Mouse (Mus musculus) 416B (cell line): ENCODE results near the gene Ip6k1.
A peak's percentile ranks its signal among the peaks of the same experiment; 100 is the strongest.

ENCODE experiments used
- DNase-seq: peaks from one replicate; pipeline ENCODE4 v3.0.0; 2011; ENCODE audit warnings: low read depth

Ip6k1 gene

DNA sequence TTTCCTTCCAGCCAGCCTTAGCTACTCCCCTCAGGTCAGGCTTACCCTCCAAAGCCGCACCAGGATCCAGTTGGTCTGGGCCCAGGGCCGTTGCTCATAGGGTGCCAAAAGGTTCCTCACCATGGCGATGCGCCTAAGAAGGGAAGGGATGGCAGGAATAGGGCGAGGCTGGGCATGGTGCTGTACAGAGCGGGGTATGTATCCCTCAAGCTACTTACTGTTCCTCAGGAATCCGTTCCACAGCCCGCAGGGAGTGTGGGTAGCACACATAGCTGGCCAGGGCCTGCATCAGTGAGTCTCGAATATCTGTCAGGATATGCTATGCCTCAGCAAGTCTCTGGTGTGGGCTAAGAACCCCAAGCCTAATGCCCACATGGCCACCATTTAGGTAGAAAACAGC lies 56.0 kb downstream of the Ip6k1 start:
- DNase-seq: no peak

DNA sequence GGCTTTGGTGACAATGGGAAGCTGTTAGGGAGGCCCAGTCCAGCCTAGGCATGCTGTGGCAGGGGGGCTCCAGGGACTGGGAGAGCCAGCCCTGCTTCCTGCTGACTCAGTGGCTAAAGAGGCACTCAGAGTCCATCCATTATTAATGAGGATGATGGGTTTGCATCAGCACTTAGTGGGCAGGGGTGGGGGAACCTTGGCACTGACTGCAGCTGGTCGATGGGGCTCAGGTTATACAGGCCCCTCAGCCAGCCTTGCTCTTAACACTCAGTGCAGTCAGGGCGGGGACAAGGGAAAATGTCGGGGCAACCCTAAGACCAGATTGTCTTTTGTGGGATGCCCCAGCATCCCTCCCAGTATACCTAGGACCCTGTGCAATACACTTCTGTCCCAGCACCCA lies 59.8 kb downstream of the Ip6k1 start:
- DNase-seq: no peak

DNA sequence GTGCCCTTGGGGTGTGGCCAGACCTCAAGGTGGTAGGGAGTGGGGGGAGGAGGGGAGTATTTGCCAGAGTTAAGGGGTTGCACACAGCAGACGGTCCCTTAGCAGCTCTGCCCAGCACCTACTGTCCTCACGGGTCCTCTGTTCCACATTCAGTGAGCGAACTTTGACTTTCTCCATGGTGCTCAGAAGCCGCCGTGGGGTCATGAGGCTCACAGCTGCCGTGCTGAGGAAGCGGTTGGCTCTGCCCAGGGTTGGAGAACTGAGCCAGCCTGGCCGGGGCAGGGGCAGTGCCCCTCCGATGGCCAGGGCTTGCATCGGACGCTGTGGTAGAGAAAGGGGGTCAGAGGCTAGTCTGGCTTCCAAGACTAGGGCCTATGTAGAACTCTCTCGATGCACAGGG lies 61.1 kb downstream of the Ip6k1 start:
- no peak for DNase-seq

DNA sequence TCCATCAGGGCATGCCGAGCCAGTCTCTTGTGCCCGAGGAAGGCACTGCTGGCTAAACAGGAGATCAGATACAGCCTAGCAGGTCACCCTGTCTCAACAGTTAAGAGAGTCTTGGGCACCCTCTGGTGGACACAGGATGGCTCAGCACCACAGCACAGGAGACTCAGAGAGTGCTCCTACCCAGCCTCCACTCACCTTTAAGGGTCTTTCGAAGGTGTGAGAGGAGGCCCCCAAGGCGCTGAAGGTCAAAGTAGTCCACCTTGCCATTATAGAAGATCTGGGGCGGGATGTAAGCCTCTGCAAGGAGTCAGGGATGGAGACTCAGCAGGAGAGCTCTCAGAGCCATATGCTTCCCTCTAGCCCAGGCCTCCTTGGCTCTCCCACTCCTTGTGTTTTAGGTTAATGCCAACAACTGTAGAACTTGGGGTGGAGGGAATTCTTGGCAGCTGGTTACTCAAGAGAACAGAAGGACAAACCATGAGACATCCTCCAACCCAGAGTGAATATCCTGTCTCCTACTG lies 63.2 kb downstream of the Ip6k1 start:
- peak; percentile 76 for DNase-seq

DNA sequence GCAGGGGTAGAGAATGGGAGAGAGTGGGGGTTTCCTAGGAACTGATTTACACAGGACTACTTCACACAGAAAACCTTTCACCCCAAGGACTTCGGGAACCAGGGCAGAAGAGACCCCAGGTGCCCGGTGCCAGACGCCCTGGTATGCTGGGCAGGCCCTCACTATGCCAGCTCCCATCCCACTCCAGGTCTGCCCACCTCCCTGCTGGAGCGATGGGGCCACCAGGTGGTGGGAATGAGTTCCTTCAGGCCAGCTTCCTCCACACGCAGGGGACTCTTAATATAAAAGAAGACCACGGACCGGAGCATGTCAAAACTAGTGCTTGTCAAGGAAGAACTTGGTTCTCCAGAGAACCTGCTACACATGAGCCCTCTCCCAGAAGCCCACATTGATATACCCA lies 64.9 kb downstream of the Ip6k1 start:
- no peak for DNase-seq

DNA sequence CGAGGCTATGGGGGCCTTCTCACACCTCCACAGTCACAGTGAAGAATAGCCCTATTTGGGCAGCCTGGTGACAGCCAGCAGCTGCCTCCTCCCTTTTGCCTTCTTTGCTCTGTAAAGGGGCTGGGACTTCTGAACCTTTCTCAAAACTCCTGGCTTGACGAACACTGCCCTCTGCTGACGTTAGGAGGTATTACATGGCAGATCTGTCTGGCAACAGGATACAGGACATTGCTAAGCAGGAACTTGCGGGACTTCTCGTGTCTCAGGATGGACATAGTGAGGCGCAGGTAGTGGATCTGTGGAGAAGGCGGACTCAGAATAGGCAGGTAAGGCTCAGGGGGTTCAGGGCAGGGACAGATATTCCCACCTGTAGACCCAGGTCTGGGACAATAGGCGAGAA lies 65.6 kb downstream of the Ip6k1 start:
- peak; percentile 89 for DNase-seq

DNA sequence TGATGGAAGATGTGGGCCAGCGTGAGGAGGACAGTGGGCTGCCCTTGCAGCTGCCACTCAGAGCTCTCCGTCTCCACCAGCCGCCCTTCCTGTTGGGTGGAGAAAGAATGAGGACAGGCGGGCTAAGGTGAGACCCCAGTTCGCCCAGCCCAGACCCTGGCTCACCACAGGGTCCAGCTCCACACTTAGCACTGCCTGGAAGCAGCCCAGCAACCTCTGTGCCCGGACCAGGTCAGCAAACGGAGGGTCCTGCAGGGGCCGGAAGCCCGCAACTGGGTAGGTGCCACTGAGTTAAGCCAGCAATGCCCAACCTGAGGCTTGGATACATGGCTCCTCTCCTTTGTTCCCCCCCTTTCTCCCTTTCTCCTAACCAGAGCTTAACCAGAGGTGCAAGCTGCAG lies 66.7 kb downstream of the Ip6k1 start:
- DNase-seq: no peak

DNA sequence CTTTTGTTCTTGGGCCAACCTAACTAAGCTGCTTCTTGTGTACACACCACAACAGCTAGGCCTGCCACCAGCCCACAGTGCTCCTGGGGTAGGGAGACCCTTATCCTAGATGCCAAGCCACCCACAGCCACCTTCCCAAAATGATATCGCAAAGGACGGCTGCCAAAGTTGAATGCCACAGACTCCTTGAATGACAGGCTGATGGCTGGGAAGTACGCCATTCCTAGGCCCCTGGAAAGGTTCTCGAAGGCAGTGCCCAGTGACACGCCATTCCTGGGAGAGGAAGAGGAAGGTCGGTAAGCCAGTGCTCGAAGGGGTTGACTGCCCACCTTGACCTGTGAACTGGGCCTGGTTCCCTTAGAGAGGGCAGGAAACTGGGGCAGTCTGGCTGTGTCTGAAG lies 67.2 kb downstream of the Ip6k1 start:
- no peak for DNase-seq

DNA sequence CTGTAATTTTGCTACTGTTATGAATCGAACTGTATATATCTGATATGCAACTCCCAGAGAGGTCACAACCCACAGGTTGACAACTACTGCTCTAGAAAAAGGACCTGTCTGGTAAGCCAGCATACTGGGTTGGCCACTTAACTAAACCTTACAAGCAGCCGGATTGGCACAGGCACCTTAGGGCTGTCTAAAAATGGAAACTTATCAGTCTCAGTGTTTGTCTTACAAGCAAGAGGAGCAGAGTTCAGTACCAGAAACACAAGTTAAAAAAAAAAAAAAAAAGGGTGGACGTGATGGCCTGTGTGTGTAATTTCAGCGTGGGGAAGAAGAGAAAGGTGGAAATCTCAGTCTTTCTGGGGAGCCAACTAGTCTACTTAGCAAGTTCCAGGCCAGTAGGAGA lies 69.5 kb downstream of the Ip6k1 start:
- no peak for DNase-seq

DNA sequence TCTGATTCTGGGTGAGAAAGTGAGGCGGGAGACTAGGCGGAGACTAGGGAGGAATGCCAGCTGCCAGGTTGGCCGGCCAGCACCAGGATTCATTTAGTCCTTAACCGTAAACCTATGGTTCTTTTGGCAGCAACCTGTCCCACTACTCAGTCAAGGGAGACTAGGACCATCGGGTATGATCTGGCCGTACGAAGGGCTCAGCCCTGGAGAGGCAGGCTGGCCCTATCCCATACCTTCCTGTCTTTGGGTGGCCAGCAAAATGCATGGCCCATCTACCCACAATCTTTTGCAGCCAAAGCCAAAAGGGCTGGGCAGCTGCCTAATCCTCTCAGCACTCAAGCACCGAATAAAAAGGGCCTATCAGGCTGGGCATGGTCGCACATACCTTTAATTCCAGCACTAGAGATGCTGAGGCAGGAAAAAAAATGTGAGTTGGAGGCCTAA lies 70.2 kb downstream of the Ip6k1 start:
- DNase-seq: no peak

DNA sequence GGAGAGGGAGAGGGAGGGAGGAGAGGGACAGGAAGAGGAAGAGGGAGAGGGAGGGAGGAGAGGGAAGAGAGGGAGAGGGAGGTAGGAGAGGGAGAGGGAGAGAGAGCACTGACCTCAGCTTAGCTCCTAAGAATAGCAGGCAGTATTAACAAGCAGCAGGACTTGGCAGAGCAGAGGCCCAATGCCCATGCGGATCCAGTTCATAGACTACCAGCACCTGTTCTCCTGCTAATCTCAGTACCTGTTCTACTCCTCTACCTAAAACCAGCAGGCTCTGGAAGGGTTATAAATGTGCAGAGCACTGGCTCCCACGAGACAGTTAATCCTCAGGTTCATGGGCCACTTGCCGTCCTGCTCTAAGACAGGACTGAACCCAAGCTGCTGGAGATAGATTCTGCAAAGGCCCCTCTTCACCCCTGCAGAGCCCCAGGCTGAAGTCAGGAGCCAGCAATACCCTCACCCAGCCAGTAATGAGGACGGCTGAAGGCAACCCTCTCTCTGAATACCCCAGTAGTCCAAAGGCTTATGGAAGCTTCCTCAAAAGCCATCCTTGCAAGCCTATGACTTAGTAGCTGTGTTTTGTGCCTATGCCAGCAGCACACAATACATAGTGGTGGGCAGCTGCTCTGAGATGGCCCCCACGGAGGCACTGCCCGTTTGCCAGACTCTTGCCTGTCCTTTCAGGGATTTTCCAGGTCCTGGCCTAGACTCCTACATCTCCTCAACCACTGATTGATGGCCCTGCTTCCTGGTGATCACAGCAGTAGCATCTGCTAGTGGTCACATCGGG lies 71.0 kb downstream of the Ip6k1 start:
- no peak for DNase-seq

DNA sequence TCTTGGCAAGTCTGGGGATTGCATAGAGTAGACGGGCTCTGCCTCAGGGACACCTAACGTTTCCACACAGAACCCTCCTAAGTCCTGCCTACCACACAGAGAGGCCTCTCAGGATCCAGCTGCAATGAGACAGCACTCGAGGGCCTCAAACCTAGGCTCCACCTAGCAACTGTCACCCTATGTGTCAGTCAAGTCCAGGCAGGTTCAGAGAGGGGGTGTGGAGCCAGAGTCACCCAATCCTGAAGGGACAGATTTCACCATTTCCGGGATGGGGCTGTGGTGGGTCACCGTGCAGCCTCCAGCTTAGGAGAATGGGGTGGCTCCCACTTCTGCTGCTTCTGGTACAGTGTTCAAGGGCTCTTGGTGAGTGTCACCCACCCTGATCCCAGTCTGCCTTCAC lies 77.9 kb downstream of the Ip6k1 start, which contains the start of gene Mst1:
TSS of gene Mst1 (plus strand) at position 269 of the 400 bp plus-strand sequence.
- peak; percentile 73 for DNase-seq

DNA sequence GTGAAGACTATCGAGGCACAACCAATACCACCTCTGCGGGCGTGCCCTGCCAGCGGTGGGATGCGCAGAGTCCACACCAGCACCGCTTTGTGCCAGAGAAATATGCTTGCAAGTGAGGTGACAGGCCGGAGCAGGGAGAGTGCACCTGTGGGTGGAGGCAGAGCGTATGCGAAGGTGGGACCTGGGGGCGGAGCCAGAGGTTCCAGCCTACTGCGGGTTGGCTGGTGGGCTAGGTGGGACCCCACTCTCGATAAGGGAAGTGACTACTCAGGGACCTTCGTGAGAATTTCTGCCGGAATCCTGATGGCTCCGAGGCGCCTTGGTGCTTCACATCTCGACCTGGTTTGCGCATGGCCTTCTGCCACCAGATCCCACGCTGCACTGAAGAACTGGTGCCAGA lies 80.2 kb downstream of the Ip6k1 start:
- DNase-seq: no peak

DNA sequence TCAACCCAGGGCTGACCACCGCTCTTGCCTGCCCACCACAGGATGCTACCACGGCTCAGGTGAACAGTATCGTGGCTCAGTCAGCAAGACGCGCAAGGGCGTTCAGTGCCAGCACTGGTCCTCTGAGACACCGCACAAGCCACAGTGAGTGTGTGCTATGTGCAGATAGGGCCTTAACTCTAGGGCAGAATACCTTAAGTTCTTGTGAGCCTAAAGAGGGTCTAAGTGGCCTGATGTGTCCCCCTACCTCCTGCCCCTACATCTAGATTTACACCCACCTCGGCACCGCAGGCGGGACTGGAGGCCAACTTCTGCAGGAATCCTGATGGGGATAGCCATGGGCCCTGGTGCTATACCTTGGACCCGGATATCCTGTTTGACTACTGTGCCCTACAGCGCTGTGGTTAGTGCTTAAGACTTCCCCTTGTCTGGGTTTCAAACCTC lies 80.7 kb downstream of the Ip6k1 start, which contains the start of gene Rnf123:
TSS of gene Rnf123 (minus strand) at position 359 of the 444 bp plus-strand sequence.
- DNase-seq: no peak

DNA sequence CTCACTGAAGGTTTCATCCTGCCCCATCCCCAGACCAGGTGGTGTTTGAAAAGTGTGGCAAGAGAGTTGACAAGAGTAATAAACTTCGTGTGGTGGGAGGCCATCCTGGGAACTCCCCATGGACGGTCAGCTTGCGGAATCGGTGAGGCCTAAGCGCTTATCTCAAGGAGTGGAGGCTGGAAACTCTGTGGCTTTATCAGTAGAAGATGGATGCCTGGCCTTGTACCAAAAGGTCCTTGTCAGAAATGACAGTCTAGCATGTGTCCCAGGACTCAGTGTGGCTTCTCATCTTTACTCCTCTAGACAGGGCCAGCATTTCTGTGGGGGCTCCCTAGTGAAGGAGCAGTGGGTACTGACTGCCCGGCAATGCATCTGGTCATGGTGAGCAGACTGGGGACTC lies 81.3 kb downstream of the Ip6k1 start:
- DNase-seq: no peak

DNA sequence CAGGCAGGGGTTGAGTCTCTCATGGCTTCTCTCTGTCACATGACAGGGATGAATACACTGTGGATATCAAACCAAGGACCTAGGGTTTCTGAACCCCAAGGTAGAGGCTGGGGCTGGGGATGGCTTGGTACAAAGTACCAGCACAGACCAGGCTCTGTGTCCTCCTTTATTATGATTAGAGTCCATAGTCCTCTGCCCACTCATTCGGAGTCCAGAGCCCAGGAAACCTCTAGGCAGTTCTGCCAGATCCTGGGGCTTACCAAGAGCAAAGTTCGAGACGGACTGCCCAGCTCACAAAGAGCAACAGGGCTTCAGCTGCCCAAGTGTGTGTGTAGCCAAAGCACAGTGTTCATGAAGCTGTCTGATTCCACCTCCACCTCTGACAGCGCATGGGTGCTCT lies 83.0 kb downstream of the Ip6k1 start:
- no peak for DNase-seq

DNA sequence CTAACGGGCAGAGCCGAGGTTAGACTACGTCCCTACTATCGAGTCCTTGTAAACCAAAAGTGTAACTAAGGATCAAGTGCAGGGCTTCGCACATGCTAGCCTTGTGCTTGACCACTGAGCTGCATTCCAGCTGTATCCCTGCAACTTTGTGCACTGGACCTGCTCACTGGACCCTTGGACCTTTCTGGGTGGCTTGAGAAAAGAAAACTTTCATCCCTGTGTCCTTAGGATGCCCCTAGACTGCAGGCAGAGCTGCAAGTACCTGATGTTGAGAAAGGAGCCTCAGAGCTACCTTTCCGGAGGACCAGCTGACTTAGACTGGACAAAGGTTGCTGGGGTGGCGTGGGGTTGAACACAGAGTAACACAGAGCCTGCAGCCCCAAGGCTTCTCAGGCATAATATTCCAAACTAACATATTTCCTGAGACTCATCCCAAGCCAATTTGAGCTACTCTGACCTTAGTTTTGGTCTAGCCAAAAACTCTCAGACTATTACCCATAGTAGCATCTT lies 88.4 kb downstream of the Ip6k1 start:
- no peak for DNase-seq

DNA sequence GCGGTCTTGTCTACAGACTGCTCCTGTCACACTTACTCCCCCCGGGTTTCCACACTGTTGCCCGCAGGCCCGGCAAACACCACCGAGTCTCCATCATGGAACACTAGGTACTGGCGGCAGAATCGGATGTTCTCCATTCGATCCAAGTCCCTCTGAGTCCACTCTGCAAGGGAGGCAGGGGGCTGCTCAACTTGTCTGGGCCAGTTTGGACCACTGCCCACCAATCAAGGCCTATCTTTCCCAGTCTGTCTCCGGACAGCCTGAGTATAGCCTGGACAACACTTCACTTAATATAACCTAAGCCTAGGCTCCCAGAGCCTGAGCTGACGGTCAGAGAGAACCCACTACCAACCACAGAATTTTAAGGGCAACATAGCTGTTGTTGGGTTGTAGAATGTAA lies 91.3 kb downstream of the Ip6k1 start:
- DNase-seq: peak; percentile 7

DNA sequence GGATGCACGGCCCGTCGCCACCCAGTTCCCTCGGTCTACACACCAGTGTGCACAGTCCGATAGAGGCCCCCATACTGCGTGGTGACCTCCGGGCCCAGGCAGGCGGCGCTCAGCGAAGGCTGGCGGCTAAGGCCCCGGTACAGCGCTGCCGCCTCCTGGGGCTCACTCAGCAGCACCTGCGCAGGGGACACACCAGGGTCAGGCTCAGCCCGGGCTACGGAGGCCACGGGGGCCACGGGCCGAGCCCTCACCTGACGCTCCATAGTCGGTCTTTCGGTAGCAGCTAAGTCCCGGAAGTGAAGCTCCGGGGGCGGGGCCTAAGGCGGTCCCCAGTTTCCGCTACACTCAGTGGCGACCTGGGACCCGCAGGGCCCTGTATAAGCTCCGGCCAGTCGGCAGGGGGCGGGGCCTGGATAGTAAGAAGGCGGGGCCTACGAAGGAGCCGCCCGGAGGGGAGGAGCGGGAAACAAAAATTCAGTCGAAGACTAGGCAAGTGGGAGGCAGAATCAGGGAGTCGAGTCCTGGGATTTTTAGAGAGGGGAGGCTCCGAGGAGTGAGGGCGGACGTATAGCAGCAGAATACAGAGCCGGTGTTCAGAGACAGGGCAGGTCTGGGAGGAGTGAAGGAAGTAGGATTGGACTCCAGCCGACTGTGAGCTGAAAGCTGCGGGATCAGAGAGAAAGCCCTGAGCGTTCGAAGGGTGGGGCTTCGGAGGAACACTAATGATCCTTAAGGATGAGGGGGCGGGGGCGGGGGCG lies 92.1 kb downstream of the Ip6k1 start, which contains the start of gene Apeh:
TSS of gene Apeh (minus strand) at position 423 of the 758 bp plus-strand sequence.
- peak; percentile 97 for DNase-seq

DNA sequence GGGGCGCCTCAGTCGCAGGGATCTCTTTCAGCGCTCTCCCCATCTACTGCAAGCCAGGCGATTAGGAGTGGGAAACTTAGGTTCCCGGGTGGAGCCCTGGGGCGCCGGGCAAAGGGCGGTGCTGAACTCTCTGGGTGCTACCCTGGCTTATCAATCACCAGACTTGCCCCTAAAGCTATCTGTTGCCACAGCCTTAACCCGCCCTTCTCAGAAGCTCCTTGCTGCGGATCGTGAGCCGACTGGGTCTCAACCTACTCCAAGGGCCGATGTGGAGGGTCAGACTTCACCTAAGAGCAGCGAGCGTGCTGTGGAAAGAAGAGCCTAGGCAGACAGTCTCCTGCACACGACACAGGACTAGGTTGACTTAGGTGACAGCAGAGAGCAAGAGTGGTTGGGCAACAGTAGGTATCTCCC lies 92.7 kb downstream of the Ip6k1 start:
- peak; percentile 57 for DNase-seq

DNA sequence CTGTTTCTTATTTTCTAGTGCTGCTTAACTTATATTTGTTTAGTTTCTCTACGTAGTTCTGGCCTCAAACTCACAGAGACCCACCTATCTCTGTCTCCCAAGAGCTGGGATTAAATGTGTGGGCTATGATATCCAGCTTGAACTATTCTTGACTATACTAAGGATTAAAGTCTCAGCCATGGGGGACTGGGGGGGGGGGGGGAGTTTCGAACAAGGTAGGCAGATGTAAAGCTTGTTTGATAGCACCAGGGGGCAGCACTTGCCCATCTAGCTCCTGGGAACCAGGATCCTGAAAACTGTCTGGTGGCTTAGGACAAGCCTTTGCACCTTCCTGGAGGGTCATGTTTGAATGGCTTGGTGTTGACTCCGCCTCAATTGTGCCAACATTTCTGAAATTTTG lies 93.2 kb downstream of the Ip6k1 start:
- DNase-seq: peak; percentile 87

DNA sequence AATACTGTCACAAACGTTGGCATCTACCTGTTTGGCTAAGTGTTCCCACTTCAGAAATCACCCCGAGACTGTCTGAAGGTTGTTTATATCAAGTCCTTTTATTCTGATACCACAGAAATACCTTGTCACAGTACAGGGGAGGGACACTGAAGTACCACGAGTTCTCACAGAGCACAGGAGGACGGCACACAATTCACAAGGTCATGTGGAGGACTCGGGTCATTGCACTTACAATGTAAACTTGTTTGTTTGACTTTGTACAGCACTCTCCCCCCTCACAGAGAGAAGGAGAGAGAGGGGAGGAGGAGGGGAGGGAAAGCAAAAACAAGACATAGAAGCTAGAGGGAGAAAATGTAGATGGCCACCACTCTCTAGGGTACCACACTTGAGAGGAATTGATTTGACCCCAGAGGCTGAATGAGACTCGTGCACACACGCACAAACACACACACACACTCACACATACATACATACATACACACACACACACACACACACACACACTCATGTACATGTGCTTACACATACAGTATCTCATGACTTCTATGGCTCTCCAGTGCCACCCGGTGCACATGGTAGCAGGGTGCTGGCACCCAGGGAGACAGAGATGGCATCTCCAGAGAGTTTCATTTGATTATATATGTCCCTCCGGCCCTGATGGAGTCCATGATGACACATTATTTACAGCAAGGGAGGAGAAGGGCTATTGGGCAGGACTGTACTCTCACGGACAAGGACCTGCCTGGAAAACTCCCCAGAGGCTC lies 93.8 kb downstream of the Ip6k1 start:
- DNase-seq: no peak
